Mouse (Mus musculus) yolk sac, embryonic 10.5 days (tissue): ENCODE data around the gene Cd72.
A peak's percentile ranks its signal among the peaks of the same experiment; 100 is the strongest.

Experiments
- DNase-seq: peaks from one replicate; pipeline ENCODE4 v3.0.0-alpha.2; 2017; ENCODE audit warnings: low spot score

Gene Cd72

DNA sequence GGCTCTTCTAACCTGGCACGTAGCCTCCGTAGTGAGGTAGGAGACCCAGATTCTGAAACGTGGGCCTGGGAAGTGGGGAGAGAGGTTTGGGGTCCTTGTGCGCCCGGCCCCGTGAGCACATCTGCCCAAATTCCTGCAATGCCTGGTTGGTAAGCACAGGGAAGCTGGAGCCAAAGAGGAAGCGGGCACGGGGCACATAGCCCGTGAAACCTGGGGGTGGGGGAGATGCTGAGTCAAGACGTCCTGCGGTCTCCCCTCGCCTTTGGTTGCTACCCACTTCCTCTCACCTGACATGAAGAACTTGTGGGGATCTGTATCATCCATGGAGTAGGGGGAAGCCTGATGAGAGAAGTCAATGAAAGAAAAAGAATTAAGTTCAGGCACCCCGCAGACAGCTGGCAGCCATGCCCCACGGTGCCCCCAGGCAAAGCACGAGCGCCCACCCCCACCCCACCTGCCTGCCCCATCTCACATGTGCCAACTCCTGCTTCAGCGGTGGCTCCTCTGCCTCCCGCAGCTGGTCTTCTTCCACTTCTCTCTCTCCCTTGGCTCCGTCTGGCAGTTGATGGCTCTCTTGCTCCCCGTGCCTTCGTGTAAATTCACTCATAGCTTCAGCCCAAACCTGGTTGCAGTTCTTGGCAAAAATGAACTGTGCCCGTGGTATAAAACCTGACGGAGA, 26.8 kb downstream of the Cd72 start:
- DNase-seq, result no peak

DNA sequence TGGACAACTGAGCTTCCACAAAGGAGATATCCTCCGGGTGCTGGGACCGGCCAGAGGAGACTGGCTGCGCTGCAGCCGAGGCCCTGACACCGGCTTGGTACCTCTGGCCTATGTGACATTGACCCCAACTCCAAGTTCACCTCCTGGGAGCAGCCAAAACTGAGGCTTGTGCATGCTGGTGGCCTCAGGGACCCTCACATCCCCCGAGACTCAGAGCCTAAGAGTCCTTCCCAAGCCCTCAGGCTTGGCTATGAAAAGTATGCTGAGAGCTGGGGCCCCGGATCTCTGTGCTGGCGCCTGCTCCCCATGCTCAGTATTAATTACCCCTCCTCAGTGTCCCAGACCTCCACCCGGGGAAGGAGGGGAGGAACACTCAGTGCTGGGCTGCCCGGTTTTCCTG, 27.9 kb downstream of the Cd72 start:
- no peak for DNase-seq

DNA sequence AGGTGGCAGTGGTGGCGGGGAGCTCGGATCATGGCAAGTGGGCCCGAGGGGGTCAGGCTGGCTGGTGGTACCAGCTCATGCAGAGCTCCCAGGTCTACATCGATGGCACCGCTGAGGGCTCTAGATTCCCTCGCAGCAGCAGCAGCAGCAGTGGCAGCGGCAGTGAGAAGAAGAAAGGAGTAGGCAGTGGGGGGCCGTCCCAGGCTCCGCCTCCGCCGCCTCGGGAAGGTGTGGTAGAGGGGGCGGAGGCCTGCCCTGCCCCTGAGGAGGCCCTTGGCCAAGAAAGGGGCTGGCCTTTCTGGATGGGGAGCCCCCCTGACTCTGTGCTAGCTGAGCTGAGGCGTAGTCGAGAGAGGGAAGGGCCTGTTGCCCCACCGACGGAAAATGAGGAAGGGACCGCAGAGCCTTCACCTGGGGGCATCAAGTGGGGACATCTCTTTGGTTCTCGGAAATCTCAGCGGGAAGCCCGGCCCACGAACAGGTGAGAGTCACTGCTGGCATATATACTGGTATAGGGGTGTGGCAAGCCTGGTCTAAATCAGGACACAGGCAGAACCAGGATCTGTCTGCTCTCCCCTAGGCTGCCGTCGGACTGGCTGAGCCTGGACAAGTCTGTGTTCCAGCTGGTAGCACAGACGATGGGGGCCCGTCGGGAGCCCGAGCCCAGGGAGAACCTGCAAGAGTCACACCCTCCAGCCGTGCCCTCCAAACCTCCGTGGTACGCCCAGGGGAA, 28.6 kb downstream of the Cd72 start:
- no peak for DNase-seq

DNA sequence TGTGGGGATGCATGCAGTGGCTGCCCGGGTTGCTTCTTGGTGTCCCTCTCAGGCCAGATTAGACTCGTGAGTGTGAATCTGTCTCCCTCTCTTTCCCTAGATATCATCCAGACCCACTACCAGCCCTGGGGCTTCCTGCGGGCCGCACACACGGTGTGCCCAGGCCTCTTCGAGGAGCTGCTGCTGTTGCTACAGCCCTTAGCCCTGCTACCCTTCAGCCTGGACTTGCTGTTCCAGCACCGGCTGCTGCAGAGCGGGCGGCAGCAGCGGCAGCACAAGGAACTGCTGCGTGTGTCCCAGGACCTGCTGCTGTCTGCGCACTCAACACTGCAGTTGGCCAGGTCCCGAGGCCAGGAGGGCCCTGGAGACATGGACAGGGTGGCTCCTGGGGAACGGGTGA, 29.2 kb downstream of the Cd72 start:
- DNase-seq, result no peak

DNA sequence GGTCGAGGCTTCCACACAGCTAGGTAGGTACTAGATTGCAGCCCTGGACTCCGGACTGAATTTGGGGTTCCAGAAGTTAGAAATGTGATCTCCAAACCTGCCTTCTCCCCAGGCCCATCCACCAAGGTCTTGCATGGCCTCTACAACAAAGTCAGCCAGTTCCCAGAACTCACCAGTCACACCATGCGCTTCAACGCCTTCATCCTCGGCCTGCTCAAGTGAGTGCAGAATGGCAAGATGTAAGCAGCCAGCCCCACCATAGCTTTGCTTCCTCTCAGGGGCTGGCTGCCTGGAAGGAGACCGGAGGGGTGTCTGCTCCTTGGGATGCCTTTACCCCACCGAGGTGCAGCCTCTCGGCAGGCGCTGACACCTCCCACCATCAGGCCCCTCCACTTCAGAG, 30.4 kb downstream of the Cd72 start:
- DNase-seq, result no peak

DNA sequence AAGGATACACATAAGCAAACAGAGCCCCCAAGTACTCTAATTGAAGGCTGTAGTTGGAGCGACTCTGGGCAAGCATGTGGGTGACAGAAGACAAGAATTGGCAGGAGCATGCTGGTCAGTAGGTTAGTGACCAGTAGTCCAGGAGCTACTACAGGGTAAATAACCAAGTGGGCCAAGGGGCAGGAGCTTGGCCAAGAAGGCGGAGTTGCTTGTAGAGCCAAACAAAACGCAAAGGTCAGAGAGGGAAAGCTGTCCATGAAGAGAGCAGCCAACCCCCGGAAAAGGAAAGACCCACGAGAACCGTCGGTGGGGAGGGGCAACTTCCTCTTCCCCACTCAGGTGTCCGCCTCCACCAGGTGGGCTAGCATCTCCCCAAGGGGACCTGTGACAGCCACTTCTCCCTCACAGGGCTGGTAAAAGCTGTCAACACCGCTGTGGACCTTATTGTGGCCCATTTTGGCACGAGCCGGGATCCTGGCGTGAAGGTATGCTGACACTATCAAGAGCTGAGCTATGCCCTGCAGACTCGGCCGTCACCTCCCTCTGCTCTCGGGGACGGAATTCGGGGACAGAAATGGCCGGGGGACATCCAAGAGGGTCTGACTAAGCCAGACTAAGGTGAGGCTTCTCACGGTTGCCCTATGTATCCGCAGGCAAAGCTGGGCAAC, 31.0 kb downstream of the Cd72 start:
- no peak for DNase-seq

DNA sequence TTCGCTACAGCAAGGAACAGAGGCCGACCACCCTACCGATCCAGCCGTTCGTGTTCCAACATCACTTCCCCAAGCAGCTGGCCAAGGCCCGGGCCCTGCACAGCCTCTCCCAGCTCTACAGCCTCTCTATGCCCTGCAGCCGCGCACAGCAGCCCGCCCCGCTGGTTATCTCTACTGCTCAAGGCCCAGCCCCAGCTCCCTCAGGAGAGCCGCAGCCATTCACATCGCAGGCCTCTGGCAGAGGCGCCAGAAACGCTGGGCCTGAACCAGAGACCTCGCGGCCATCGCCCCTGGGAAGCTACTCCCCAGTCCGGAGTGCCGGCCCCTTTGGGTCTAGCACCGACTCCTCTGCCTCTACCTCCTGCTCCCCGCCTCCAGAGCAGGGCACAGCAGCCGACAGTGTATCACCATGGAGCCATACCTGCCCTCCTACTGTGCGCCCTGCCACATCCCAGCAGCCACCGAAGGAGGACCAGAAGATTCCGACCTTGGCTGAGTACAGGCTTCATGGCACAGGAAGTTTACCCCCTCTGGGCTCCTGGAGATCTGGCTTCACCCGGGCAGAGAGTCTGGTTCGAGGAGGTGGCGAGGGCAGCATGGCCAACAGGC, 32.7 kb downstream of the Cd72 start:
- no peak for DNase-seq

DNA sequence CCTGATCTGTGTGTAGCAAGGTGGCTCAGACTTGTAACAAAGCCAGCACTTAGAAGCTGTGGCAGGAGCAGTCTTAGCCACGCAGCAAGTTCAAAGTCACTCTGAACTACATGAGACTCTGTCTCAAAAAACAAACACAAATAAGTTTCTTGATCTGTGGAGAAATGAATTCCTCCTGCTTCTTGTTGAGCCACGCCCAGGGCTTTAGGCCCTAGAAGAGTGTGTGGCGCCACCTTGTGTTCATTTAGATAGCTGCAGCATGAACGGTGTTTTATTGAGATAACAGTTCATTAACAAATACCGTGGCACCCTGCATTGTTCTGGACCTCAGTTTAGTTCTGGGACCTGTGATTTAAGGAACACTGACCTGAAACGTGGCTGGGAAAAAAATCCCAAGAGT, 34.1 kb downstream of the Cd72 start:
- DNase-seq, result peak; percentile 66

DNA sequence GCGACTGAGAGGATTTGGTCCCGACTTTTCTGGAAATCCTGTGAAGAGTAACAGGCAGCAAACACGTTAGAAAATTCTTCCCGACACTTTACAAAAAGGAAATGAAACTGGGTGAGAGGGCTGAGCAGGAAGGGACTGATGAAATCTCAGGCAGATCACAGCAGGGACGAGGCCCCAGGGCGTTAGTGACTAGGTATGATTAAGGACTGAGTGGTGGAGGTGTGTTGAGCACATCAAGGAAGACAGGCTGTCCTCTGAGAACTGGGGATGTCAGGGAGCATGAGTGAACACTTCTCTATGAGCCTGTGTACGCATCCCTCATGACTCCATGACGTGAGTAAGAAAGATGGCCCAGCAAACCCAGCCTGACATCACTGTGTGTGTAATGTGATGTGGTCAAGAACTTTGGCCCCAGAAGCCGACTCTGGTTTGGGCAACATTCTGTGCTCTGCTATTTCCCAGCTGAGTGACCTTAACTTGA, 34.6 kb downstream of the Cd72 start:
- no peak for DNase-seq

DNA sequence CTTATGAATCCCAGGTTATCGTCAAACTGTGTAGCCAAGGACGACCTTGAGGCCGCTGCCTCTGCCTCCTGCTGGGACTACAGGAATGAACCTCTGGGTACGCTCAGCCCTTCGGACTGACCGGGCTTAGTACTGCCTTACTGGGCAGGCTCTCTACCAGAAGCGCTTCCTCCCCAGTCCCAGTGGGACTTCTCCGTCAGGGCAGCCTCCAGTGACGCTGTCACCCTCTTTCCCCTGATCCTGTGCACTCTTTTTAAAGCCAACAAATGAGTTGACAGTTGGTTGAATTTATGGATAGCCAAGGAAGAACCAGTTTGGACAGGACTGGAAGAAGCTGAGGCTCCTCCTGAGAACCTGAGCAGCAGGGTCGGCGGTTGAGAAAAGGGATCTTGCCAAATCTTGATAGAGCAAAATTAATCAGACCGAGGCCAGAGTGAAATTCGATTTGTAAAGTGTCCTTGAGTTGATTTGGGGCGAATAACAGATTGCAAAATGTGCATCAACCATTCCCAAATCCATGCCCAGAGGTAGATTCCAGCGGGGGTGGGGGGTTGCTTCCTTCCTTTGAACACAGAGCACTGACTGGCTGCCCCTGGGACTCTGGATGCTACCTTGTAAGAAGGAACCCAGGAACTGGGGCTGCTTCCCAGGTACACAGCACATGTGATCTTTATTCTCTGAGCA, 35.3 kb downstream of the Cd72 start:
- no peak for DNase-seq

DNA sequence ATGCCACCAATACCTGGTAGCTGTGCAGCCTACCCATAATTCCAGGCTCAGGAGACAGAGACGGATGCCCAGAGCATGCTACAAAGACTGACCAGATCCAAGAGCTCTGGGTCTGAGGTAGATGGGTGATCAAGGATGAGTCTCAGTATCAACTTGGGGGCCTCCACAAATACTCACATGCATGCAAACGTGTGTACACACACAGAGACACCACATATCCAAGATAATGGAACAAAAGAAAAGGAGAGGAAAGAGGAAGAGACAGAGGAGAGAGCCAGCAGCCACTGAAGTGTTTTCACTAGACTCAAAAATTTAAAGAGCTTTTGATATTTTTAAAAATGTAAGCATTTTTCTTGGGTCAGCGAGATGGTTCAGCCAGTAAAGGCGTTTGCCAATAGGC, 36.0 kb downstream of the Cd72 start:
- DNase-seq, result no peak

DNA sequence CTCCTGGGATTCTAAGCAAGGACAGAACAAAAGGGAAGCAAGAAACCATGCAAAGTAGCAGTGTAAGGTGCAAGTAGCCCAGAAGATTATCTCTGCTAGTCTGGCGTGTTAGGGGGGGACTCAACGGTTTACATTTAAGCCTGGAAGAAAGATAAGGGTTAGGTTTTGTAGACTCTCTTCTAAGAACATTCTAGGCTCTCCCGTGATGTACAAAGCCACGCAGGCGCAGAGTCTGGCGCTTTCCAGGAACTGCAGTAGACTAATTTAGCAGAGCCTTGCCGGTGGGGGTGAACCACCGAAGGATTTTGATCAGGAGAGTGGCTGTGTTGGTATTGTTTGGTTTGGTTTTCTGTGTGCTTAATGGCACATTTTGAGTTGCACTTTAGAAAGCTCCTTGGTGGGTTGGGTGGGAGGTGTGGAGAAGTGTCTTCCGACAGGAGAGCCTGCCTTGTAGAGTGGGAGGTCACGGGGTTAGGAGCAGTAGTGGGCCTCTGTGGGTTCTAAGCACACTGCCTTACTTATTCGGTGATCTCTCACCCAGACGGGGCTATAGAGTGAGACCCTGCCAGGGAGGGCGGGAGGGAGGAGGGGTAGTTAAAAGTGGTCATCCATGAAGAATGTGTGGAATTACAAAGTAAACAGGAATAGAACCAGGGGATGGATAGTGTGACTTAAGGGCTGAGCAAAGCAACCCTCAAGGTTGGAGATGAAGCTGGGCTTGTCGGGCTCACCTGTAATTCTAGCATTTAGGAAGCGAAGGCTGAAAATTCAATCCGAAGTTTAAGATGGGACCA, 37.0 kb downstream of the Cd72 start:
- peak; percentile 68 for DNase-seq

DNA sequence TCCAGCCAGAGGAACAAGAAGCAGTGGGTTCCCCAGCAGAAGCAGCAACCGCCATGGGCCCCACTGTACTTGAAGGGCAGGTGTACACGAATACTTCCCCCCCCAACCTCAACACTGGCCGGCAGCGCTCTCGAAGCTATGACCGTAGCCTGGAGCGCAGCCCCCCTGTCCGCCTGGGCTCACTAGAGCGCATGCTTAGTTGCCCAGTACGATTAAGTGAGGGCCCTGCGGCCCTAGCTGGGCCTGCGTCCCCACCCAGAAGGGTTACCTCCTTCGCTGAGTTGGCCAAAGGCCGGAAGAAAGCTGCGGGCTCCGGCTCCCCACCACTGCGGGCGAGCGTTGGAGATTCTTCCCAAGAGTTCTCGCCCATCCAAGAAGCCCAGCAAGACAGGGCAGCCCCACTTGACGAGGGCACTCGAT, 38.3 kb downstream of the Cd72 start:
- no peak for DNase-seq

DNA sequence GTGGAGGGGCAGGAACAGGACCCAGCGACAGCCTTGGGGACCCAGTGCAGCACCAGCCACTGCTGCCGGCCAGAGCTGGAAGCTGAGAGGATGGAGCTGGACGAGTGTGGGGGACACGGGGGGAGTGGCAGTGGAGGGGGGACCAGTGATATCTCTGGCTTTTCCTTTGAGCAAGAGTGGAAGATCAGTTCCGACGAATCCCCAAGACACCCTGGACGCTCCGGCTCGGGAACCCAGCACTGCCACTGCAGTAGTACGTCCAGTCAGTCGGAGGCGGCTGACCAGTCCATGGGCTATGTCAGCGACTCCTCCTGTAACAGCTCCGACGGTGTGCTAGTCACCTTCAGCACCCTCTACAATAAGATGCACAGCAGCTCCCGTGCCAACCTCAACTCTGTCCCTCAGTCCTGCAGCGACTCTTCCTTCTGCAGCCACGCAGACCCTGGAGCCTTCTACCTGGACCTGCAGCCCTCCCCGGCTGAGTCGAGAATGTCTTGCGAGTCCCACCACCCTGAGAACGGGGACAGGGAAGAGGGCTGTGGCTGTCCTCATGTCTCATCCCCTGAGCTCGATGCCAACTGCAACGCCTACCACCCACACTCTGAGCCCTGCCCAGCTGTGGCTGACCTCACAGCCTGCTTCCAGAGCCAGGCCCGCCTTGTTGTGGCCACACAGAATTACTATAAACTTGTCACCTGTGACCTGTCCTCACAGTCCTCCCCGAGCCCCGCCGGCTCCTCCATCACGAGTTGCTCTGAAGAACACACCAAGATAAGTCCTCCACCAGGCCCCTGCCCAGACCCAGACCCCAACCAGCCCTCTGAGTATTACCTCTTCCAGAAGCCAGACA, 39.0 kb downstream of the Cd72 start:
- DNase-seq, result no peak

DNA sequence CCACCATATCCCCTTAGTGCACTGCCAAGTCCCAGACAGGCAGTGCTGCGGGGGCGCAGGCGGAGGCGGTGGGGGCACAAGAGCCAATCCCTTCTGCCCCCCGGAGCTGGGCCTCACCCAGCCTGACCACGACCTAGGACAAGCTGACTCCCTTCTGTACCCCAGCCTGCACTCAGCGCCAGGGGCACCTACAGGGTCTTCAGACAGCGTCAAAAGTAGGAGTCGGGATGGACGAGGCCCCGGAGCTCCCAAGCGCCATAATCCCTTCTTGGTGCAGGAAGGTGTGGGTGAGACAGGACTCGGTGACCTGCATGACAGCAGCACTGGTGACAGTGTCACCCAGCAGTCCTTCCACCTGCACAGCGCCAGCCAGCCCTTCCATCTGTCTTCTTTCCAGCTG, 39.7 kb downstream of the Cd72 start:
- no peak for DNase-seq

DNA sequence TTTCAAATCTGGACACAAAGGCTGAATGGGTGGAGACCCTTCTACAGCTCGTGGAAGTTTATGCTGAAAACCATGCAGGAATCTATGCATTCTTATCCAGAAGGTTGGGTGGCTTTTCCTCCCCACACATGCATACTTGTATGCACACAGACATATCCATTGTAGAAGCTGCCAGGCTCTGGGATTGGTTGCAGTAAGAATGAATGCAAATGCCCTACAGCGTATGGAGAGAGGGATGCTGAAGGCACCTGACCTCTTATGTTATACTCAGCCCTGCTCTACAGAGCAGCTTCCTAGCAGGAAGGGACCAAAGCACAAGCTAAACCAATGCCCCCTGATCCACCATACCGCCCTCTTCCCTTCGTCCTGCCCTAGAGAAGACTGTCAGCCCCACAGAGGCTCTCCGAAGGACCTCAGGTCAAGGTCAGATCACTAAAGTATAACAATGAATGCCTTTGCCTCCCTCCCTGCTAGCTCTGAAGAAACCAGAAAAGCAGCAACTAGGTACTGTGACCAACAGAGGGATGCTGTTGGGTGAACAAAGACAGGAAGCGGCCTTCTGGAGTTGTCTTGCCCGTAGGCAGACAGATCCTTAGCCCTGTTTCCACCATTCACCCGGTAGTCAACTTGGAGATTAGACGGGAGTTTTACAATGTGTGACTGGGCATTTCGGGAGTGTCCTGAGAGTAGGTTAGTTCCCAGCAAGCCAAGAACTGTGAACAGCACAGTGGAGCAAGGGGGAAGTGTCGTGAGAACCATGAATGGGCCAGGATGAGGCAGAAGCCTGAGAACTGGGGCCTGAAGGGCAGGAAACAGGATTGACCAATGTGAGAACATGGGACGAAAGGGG, 47.1 kb downstream of the Cd72 start:
- no peak for DNase-seq

DNA sequence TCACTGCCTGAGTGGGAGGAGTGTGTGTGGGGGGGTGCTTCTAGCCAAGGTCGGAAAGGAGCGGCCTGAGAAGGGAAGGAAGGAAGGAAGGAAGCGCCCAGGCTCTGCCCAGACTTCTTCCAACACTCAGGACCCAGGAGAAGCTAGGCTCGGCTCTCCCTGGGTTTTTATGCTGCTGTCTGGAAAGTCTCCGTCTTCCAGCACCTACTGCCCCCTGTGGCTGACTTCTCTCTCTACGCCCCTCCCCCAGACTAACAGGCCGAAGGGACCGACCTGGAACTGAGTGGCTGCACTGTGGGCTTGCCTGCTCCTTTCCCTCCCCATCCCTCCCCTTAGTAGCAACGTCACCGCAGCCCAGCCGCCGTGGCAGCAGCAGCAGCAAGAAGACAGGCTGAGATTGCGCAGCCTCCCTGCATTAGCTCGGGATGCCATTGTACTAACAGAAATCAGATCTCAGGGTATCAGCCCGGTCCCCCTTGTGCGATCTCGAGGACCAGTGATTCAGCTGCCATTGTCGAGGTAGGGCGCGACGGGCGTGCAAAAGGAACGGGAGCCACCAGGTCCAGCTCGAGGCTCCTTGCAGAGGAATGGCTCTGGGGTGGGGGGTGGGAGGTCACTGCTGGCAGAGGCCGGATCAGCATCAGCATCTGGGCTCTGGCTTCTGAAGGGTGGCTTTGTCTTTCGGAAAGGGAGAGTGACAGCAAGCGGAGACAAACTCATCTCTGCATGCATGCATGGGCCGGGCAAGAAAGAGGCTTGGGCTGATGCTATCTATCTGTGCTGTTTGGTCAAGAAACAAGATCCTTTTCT, 48.1 kb downstream of the Cd72 start:
- peak; percentile 91 for DNase-seq

DNA sequence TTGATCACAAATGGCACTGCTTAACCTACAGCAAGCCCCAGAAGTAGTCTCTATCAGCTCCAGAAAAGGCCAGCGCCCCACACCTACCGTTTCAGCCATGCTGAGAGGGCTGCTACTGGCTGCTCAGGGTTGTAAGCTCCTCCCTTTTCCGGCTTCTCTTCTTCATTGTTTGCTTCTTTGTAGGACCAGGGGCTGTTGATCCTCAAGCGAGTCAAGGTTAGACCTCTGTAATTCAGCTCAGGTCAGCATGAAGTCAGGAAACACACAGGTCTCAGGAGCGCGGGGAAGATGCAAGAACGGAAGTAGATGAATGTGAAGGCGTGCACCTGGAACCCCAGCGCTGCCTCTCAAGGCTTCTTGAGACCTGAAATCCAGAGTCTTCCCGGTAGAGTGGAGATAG, 49.7 kb downstream of the Cd72 start:
- DNase-seq, result no peak

DNA sequence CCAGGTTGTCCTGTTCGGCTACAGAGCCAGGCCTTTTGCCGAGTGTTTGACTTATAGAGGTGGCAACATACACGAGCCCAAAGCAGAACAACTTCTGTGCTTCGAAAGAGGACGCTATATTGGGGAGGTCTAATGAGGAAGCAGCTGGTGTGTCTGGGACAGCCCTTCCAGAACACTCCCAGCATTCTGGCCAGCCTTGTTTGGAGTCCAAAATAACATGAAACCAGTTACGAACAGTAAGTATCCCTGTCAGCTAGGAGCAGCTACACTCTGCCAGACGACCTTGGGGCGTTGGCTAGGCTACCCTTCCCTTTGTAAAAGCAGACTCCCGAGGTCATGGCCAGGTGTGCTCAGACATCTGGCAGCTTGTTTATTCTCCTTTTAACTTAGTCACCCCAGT, 52.2 kb downstream of the Cd72 start:
- no peak for DNase-seq
